Mouse (Mus musculus) v-Abl transformed pro-B cells (cell line): ENCODE data around the gene Fam234a.
"Not testable (repeated sequence)": the region's sequence is repeated elsewhere in the genome, so short reads cannot be mapped to it uniquely, and the experiment has no call there.

Source experiments
- in situ Hi-C, 2 experiments: fragments of 400-800 bp; cut with MboI; formaldehyde crosslinking; loops; one replicate each; pipeline ENCODE4 v1.15.1; 2025; ENCODE audit not compliant: unreplicated experiment in 2 of 2

Fam234a gene

DNA sequence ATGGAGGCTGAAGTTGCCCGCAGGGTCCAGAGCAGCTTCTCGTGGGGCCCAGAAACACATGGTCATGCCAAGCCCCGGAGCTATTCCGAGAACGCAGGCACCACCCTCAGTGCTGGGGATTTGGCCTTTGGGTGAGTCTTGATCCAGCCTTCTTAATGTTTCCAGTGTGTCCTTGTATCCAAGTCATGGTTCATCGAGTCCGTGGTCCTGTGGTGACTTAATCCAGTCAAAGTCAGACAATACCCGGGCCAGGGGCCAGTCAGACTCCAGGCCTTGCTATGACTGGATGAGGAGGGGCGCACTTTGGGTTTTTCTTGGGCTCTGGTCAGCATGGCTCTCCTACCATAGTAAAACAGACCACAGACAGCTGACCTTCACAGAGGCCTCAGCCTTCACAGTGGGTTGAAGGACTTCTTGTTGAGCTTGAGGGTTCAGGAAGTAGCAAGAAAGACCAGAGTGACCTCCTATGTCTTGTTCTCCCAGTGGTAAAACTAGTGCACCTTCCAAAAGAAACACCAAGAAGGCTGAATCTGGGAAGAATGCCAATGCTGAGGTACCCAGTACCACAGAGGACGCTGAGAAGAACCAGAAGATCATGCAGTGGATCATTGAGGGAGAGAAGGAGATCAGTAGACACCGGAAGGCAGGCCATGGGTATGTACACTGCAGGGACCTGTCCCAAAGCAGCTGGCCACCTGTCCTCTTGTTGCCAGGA lies 55.8 kb downstream of the Fam234a start:
- in situ Hi-C loops: no loop called here

DNA sequence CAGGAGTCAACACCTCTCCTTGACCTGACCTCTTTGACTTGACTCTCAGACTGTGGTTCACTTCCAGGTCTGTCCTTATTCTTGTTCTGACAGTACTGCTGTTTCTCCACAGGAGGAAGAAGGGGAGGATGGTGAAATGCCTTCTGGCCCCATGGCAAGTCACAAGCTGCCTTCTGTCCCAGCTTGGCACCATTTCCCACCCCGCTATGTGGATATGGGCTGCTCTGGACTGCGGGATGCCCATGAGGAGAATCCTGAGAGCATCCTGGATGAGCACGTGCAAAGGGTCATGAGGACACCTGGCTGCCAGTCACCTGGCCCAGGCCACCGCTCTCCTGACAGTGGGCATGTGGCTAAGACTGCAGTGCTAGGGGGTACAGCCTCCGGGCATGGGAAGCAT lies 56.5 kb downstream of the Fam234a start:
- in situ Hi-C loops: no loop called here

DNA sequence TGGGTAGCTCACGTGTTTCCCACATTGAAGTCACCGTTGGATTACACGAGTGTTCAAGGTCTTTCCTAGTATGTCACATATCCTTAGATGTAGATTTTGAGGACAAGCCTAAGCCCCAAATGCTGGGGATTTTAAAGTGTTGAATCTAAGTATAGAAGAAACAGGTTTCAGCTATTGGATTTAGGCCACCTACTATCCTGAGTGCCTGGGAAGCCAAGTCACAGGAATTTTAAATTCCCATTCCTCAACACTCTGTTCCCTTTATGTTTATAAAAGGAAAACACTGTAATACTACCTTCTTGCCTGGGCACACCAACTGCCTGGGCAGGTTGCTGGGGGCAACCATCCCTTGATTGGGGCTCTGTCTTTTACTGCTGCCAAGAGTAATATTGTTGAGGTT lies 62.9 kb downstream of the Fam234a start:
- in situ Hi-C loops: loop anchor here in 1 of 2 experiments (5.0 kb wide), 1 partner anchor 34 kb away; no protein-coding TSS in a partner anchor

DNA sequence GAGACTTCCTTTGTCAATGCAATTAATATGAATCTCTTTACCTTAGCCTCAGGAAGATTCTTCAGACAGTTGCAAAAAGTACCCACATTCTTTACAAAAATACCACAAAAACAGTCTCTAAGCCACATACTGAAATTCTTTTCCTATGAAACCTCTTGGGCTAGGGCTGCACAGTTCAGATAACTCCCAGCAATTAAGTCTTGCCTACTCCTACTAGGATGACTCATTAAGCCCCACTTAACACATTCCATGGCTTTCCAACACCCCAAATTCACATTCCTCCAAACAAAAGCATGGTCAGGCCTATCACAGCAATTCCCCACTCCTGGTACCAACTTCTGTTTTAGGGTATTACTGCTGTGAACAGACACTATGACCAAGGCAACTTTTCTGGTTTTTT lies 65.4 kb downstream of the Fam234a start:
- in situ Hi-C loops: no loop called here

DNA sequence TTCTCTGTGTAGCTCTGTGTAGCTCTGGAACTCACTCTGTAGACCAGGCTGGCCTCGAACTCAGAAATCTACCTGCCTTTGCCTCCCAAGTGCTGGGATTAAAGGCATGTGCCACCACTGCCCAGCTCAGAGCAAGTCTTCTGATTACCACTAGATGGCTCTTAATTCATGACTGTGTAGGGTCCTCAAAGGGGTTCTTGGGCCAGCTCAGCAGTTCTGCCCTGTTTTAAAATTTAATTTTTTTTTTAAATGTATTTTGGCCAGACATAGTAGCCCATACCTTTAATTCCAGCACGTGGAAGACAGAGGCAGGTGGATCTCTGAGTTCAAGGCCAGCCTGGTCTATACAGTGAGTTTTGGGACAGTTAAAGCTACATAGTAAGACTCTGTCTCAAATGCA lies 68.8 kb downstream of the Fam234a start:
- in situ Hi-C loops: not testable (repeated sequence)

DNA sequence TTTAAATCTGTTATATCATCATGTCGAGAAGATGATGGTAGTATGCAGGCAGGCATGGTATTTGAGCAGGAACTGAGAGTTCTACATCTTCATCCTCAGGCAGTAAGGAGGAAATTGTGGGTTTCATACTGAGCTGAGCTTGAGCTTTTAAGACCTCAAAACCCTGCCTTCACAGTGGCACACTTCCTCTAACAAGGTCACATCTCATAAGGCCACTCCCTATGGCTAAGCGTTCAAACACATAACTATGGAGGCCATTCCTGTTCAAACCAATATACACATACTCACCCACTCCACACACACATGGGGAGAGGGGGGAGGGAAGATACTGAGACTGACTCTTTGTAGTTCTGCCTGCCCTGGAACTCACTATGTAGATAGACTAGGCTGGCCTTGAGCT lies 76.0 kb downstream of the Fam234a start:
- in situ Hi-C loops: no loop called here

DNA sequence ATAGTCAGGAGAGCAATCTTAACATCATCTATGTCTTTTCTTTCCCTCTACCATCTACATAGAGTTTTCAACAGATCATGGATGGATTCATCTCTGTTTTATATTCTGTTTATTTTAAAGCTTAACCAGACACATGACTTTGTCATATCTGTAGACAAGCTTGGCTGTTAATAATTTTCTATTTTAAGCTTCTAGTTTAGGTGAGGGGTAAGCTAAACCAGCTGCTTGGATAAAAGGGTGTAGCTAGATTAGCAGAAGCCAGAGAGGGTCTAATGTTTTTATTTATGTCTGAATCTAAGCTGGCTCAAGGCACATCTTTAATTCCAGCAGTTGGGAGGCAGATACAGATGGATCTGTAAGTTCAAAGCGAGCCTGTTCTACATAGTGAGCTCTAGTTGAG lies 81.3 kb downstream of the Fam234a start:
- in situ Hi-C loops: no loop called here
